Mouse (Mus musculus) ES-Bruce4 (cell line): ENCODE data around the gene Ccdc58. TPM values are rescaled to one million over a fixed set of nuclear protein-coding genes. Genes with fewer than 3 reads are reported as not detected.
"Not testable (repeated sequence)": the region's sequence is repeated elsewhere in the genome, so short reads cannot be mapped to it uniquely, and the experiment has no call there.

ENCODE experiments used
- H3K27ac ChIP-seq: 2 replicates; pipeline ENCODE4 v1.5.1; 2012; ENCODE audit warnings: low read length, inconsistent platforms; ENCODE audit not compliant: insufficient read depth
- H3K27me3 ChIP-seq: 2 replicates; pipeline ENCODE4 v1.6.1; 2012; ENCODE audit warnings: mild to moderate bottlenecking, low read length, inconsistent platforms; ENCODE audit not compliant: control insufficient read depth, poor library complexity, insufficient read depth, severe bottlenecking
- H3K36me3 ChIP-seq: 2 replicates; pipeline ENCODE4 v1.6.1; 2012; ENCODE audit warnings: inconsistent platforms, mild to moderate bottlenecking, low read length, moderate library complexity; ENCODE audit not compliant: control insufficient read depth, poor library complexity, insufficient read depth, severe bottlenecking
- H3K4me1 ChIP-seq: one replicate; pipeline ENCODE4 v1.8.1; 2011; ENCODE audit warnings: low read length; ENCODE audit not compliant: control insufficient read depth, insufficient read depth
- H3K4me3 ChIP-seq: 2 replicates; pipeline ENCODE4 v1.5.1; 2011; ENCODE audit warnings: low read depth, mild to moderate bottlenecking, low read length
- H3K9ac ChIP-seq: 2 replicates; pipeline ENCODE4 v1.6.1; 2012; ENCODE audit warnings: low read depth, mild to moderate bottlenecking, inconsistent platforms; ENCODE audit not compliant: poor library complexity, severe bottlenecking
- H3K9me3 ChIP-seq: replicated peaks from 2 replicates; pipeline ENCODE4 v1.6.1; 2012; ENCODE audit warnings: mild to moderate bottlenecking, low read length, inconsistent platforms; ENCODE audit not compliant: control insufficient read depth, poor library complexity, insufficient read depth, severe bottlenecking
- CTCF ChIP-seq: IDR thresholded peaks from one replicate; pipeline ENCODE4 v1.8.1; 2011; ENCODE audit warnings: low read depth, low read length
- EP300 ChIP-seq: IDR thresholded peaks from 2 replicates; pipeline ENCODE4 v1.6.1; 2011; ENCODE audit warnings: low read depth, low read length; ENCODE audit not compliant: insufficient read depth
- POLR2A ChIP-seq: IDR thresholded peaks from one replicate; pipeline ENCODE4 v1.8.1; 2011; ENCODE audit warnings: low read length; ENCODE audit not compliant: insufficient read depth
- polyA plus RNA-seq: library from polyadenylated mRNA; stranded (reverse); fragments of >200 nt; gene quantifications from 2 replicates; pipeline ENCODE4 v1.2.4, GENCODE M21; 2011; ENCODE audit warnings: low read depth; ENCODE audit not compliant: missing spikeins, insufficient read depth, insufficient read length

The Ccdc58 gene
- 279 and 293 TPM in 2 replicates for polyA plus RNA-seq

DNA sequence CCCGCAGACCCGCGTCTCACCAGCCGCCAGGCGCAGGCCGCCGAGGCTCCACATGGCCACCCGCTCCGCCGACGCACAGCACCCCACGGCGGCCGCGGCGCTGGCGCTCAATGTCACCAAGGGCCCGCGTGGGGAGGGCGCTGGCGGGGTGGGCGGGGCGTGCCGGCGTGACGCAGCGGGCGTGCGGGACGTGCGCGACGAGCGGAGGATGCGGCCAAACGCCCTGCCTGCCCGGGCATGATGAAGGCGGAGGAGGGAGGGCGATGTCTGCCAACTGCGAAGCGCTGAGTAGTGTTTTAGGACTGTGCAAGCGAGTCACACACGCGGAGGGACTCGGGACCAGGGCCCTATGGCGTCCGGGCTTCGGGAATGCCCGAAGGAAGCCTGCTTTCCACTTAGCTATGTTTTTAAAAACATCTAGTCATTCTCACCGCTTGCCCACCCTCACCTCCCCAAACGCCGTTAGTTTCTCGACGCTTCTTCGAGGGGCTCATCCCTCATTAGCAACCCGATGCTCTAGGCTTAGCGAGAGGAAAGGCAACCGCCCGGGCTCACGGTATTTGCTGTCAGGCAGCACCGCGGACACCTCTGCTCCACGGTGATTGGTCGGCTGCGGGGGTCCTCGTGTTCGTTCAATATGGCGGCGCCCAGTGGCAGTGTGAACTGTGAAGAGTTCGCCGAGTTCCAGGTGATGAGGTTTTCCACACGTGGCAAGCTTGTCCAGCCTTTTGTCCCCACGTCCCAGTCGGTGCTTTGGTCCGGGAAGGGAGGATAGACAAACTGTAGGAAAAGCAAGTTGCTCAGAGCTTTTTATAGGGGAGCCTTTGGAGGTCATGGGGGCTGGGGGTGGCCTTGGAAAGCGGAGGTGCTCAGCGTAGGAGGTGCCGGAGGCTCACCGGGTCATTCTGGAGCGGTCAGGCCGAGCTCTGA is at the start of gene Ccdc58, which contains the start of gene Fam162a:
TSS of gene Ccdc58 (plus strand) at position 236 of the 930 bp plus-strand sequence.
TSS of gene Fam162a (minus strand) at position 145 of the 930 bp plus-strand sequence.
- Histone ChIP-seq H3K9ac (peak within 1 kb of the TSS; percentile 95), H3K4me1 (no peaks in the 10 kb centered on the region), H3K27ac (peak within 1 kb of the TSS; percentile 97), H3K4me3 (peak within 1 kb of the TSS; percentile 88), H3K36me3 (peaks cover 11% of the 10 kb centered on the region), H3K27me3 (no peaks in the 10 kb centered on the region), H3K9me3 (no peaks in the 10 kb centered on the region)
- peak; percentile 45 for TF ChIP-seq POLR2A
- TF ChIP-seq EP300: peak; percentile 81
- TF ChIP-seq CTCF: no peak

DNA sequence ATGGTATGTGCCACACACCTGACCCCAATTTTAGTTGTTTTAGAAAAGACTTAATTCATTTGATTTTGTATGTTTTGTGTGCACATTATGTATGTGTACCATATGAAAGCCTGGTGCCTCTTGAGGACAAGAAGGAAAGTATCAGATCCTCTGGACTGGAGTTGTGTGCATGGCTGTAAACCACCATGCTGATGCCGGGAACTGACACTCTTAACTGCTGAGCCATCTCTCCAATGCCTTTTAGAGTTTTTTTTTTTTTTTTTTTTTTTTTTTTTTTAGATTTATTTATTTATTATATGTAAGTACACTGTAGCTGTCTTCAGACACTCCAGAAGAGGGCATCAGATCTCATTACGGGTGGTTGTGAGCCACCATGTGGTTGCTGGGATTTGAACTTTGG is 43.4 kb upstream of the Ccdc58 start:
- peaks cover 36% of the 10 kb centered on the region for H3K36me3 ChIP-seq
- H3K27me3 ChIP-seq, H3K9ac ChIP-seq, H3K4me3 ChIP-seq, H3K27ac ChIP-seq, H3K4me1 ChIP-seq, H3K9me3 ChIP-seq: not testable (repeated sequence)

DNA sequence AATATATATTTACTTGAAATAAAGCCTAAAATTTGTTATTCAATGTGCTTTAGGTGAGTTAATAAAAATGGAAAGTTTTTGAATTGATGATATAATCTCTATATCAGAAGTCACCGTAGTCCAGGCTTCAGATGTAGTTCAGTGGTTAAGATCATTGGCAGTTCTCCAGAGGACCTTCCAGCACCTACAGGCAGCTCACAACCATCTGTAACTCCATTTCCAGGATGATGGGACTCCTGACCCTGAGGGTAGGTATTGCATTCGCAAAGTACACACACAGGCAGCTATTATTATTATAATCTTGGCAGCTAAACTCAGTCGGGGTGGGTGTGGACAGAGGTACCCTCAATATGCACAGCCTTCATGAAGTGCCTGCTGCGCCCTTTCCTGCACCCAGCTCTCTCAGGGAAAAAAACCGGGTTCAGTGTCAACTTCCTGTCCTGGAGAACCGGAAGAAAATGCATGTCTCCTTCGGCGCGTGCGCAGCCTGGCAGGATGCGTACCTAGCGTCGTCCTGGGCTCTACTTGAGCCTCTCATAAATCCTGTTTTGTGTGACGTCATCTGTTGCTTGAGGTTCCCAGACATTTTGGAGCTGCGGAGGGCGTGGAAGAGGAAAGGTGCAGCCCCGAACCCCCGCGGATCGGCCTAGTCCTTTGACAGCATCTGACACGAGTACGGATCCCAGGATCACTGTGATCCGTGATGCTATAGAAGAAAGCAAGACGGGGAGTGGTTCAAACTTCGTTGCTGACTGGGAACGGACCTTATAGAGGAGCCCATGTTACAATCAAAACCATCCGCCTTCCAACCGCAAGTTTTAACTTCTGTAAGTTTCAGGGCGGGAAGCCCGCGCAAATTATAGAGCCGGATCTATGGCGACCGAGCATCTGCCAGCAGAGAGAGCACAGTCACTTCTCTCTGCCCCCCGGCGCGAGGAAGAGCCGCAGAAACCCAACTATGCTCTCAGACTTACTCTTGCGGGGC is 30.6 kb upstream of the Ccdc58 start, which contains the start of gene Wdr5b:
TSS of gene Wdr5b (plus strand) at position 551 of the 985 bp plus-strand sequence.
- peak within 1 kb of the TSS; percentile 68 for H3K9ac ChIP-seq
- no peak within 1 kb of the TSS for H3K27ac ChIP-seq
- TF ChIP-seq POLR2A: no peak
- no peak for TF ChIP-seq CTCF
- TF ChIP-seq EP300: no peak

DNA sequence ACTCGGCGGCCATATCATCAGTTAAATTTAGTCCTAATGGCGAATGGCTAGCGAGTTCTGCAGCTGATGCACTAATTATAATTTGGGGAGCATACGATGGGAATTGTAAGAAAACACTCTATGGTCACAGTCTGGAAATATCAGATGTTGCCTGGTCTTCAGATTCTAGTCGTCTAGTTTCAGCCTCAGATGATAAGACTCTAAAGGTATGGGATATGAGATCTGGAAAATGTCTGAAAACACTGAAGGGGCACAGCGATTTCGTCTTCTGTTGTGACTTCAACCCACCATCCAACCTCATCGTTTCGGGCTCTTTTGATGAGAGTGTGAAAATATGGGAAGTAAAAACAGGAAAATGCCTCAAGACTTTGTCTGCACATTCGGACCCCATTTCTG is 29.9 kb upstream of the Ccdc58 start:
- TF ChIP-seq CTCF (no peak), EP300 (no peak), POLR2A (no peak)
- no peak overlapping the region for H3K27ac ChIP-seq

More for the DNA sequence above, 30.6 kb upstream of the Ccdc58 start, which contains the start of gene Wdr5b:
- no peaks in the 10 kb centered on the region for H3K4me1 ChIP-seq
- no peaks in the 10 kb centered on the region for H3K9me3 ChIP-seq
- peak within 1 kb of the TSS; percentile 84 for H3K4me3 ChIP-seq
- H3K27me3 ChIP-seq: no peaks in the 10 kb centered on the region
- H3K36me3 ChIP-seq: no peaks in the 10 kb centered on the region

DNA sequence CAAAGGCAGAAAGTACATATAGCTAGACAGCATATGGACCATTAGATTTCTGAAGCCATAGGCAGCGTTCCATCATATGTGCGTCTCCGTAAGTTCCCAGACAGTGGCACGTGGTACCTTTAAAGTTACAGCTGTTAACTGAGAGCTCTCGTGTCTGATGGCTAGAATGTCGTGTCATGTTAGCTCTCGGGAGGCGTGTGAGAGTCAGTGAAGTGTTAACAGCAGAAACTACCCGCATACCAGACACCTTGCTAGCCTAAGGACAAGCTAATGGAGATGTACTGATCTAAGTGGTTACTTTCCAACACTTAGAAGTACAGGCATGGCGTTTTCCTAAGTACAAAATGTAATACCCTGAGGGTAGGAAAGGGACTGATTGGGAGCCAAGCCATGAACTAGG is 28.4 kb upstream of the Ccdc58 start:
- peaks cover 6% of the 10 kb centered on the region; the same call in 1 of the 2 replicates for H3K36me3 ChIP-seq
- H3K4me3 ChIP-seq: no peak overlapping the region
- H3K4me1 ChIP-seq: no peaks in the 10 kb centered on the region
- H3K9me3 ChIP-seq: no peaks in the 10 kb centered on the region
- H3K9ac ChIP-seq: no peak overlapping the region
- no peak overlapping the region for H3K27ac ChIP-seq
- H3K27me3 ChIP-seq: no peaks in the 10 kb centered on the region
- TF ChIP-seq CTCF (no peak), POLR2A (no peak), EP300 (no peak)

More for the DNA sequence above, 29.9 kb upstream of the Ccdc58 start:
- no peaks in the 10 kb centered on the region for H3K27me3 ChIP-seq
- H3K36me3 ChIP-seq: peaks cover 2% of the 10 kb centered on the region; the same call in 1 of the 2 replicates
- no peaks in the 10 kb centered on the region for H3K4me1 ChIP-seq
- H3K9ac ChIP-seq: peak overlapping the region; percentile 68
- no peaks in the 10 kb centered on the region for H3K9me3 ChIP-seq
- H3K4me3 ChIP-seq: peak overlapping the region; percentile 84
